Mouse (Mus musculus) erythroblast, embryonic 14.5 days (primary cell): ENCODE measurements around the gene Tnfsf12.

Experiments
- GATA1 ChIP-seq: IDR thresholded peaks from 2 replicates; pipeline ENCODE4 v1.6.1; 2012; ENCODE audit warnings: low read length, inconsistent platforms, mixed read lengths
- TAL1 ChIP-seq: IDR thresholded peaks from 3 replicates; pipeline ENCODE4 v1.6.1; 2012; ENCODE audit warnings: low read length, inconsistent platforms, mixed read lengths

GRCm38 (mm10) chr11:69657462-69657881, 38.2 kb downstream of the Tnfsf12 start:
- TF ChIP-seq TAL1 (no peak), GATA1 (no peak)
